Mouse (Mus musculus): ENCODE results near the gene Ksr2.

DNA sequence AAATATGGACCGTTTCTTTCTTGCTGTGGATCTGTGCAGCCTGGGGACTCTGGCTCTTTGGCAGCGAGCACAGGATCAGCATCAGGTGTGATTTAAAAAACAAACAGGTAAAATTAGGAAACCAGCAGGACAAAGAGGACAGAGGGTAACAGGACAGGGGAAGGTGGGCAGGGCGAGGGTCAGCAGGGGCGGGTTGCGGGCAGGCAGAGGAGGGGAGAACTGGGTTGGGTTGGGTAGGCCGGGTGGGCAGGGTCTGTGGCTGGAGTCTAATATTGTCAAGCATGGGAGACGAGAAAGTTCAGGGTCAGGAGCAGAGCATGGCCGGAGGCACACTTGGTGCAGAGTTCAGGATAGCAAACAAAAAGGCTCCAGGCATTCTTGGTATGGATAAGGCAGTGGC, 43.8 kb downstream of the Ksr2 start:
- no peak for TF ChIP-seq POLR2A (IDR thresholded peaks at IDR 0.05; ENCODE audit: low read depth, low read length)
- no peak for TF ChIP-seq MAX (IDR thresholded peaks at IDR 0.05; ENCODE audit: low read length)
- no peak for TF ChIP-seq CTCF (conservative IDR thresholded peaks at IDR 0.05 in 1 of 2, IDR thresholded peaks at IDR 0.05 in 1 of 2; ENCODE audit: low read depth in 2 of 2, low read length in 2 of 2)
- TF ChIP-seq IRF4 (IDR thresholded peaks at IDR 0.05; ENCODE audit: low read depth, low read length), result no peak
- no peak for TF ChIP-seq E2F4 (IDR thresholded peaks at IDR 0.05; ENCODE audit: insufficient replicate concordance, low read depth, low read length)
- TF ChIP-seq ETS1 (conservative IDR thresholded peaks at IDR 0.05; ENCODE audit: low read depth, low read length), result no peak
